ENCODE assay signal across 8 mouse cellular contexts in the genomic region with DNA sequence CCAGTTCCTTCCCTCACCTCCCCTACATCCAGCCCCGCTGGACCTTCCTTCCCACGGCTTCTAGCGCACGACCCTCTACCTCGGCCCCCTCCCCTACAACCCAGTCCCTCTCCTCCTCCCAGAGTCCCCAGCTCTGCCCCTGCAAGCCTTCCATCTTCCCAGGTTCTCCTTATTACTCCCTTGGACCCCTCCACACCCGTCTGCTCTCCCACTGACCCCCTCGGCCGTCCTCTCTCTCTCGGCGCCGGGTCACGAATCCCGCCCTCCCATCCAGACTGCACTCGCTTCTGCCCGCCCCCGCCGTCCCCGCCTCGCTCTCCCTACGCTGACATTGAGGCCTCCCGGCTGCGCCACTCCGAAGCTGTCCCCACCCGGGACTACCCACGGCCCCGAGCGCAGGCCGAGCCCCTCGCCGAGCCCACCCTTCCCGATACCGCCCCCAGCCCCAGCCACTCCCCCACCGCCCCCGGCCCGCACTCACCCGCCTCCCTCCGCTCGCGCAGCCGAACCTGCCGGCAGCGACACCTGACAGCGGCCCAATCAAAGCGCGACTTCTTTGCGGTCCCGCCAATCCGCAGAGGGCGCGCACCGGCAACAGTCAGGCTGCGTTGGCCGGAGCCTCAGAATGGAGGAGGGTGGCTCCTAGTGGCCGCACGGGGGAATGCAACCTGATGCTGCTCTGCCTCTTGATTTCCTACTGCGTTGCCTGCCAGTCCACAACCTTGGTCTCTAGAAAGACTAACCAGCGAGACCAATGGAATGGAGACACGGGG. TPM values are rescaled to one million over a fixed set of nuclear protein-coding genes. Genes with fewer than 3 reads are reported as not detected.
A peak's percentile ranks its signal among the peaks of the same experiment; 100 is the strongest.
DNase-seq lines count a peak whose midpoint lies in the region; ATAC-seq lines count a peak whose summit lies in the region.

A gene (minus strand): TSS at position 577 of the 773 bp plus-strand sequence.

- H3K4me3 ChIP-seq in hindbrain, embryonic 12.5 days = peak within 1 kb of the TSS; percentile 77

- peak within 1 kb of the TSS; percentile 84 for H3K9ac ChIP-seq in hindbrain, embryonic 12.5 days

- 0 out of 2 replicates have a peak, but pooled peaks cover under 1% of the 10 kb centered on the region for H3K36me3 ChIP-seq in hindbrain, embryonic 12.5 days

- peaks cover 18% of the 10 kb centered on the region for H3K4me1 ChIP-seq in hindbrain, embryonic 12.5 days

- peak; percentile 97 for DNase-seq in NIH3T3 (ENCODE audit: low read depth)
- DNase-seq in cerebellum, postnatal 10 days = peak; percentile 99
- DNase-seq in frontal cortex, postnatal 10 days (ENCODE audit: low spot score in 2 of 2) = peak; percentile 95 to 98
- peak; percentile 98 for DNase-seq in layer of hippocampus, postnatal 14 days (ENCODE audit: low spot score in 2 of 2)
- peak; percentile 98 for DNase-seq in lung, postnatal 14 days
- DNase-seq in retina, adult 2 months (ENCODE audit: low read depth, low spot score) = peak; percentile 87
- peak; percentile 96 to 97 for DNase-seq in thymus, postnatal 36 days

- peak within 1 kb of the TSS; percentile 88 for H3K27ac ChIP-seq in hindbrain, embryonic 12.5 days

- WGBS in hindbrain, embryonic 12.5 days = under 1% methylated on average over 44 of the region's 58 CpGs

- no peaks in the 10 kb centered on the region for H3K9me3 ChIP-seq in hindbrain, embryonic 12.5 days (replicated peaks)

- peaks cover 28% of the 10 kb centered on the region for H3K27me3 ChIP-seq in hindbrain, embryonic 12.5 days

- peak within 1 kb of the TSS; percentile 70 for H3K4me2 ChIP-seq in hindbrain, embryonic 12.5 days (replicated peaks)

- peak; percentile 95 for ATAC-seq in hindbrain, embryonic 12.5 days (ENCODE audit: low FRiP score)

RNA-seq across cellular contexts. Expression of the gene that starts here (rescaled TPM):
- 15.4 and 15.6 TPM in 2 replicates for polyA plus RNA-seq in hindbrain, embryonic 12.5 days (2016; fragmentation: Nextera tagmentation; extraction: Ambion mirVana)
- 10 to 100 TPM; 69.1 to 74.4 TPM for total RNA-seq in layer of hippocampus, postnatal 14 days (2021)

Comparison
In these comparisons a context has a peak if more than half of its experiments do, and no peak if none do; other contexts are left out.
1. Peak in every context shown above with its lines: DNase-seq, ATAC-seq, H3K4me3 ChIP-seq and H3K27ac ChIP-seq.